Mouse (Mus musculus): ENCODE data around the gene Ncs1. TPM values are rescaled to one million over a fixed set of nuclear protein-coding genes. Genes with fewer than 3 reads are reported as not detected.

The Ncs1 gene
- 5.1 TPM for polyA plus RNA-seq (2014; fragmentation: Illumina TruSeq; extraction: RNeasy Lipid Tissue Mini Kit (QIAGEN cat#74804); ENCODE audit: low read depth, low replicate concordance)

GRCm38 (mm10) chr2:31245491-31246141, at the start of gene Ncs1:
Ncs1 (plus strand) TSS chr2:31245823.

GRCm38 (mm10) chr2:31314007-31314465, 68.4 kb downstream of the Ncs1 start, which contains the start of gene Hmcn2:
Hmcn2 (plus strand) TSS chr2:31314415.

Other genes with a start within 250 kb of the Ncs1 start
- 43.1 TPM for gene Fnbp1, start 103.8 kb upstream of the Ncs1 start, polyA plus RNA-seq (2014; fragmentation: Illumina TruSeq; extraction: RNeasy Lipid Tissue Mini Kit (QIAGEN cat#74804); ENCODE audit: low read depth, low replicate concordance)
- gene Gpr107, start 93.5 kb upstream of the Ncs1 start, polyA plus RNA-seq (2014; fragmentation: Illumina TruSeq; extraction: RNeasy Lipid Tissue Mini Kit (QIAGEN cat#74804); ENCODE audit: low read depth, low replicate concordance) = 18.9 TPM
- gene Hmcn2, start 68.6 kb downstream of the Ncs1 start, polyA plus RNA-seq (2014; fragmentation: Illumina TruSeq; extraction: RNeasy Lipid Tissue Mini Kit (QIAGEN cat#74804); ENCODE audit: low read depth, low replicate concordance) = 8.5 TPM
- gene Ass1, start 224.4 kb downstream of the Ncs1 start, polyA plus RNA-seq (2014; fragmentation: Illumina TruSeq; extraction: RNeasy Lipid Tissue Mini Kit (QIAGEN cat#74804); ENCODE audit: low read depth, low replicate concordance) = 7.5 TPM

All from heart, adult 10 weeks (tissue).